Mouse (Mus musculus): ENCODE measurements around the gene 4833423E24Rik.

GRCm38 (mm10) chr2:85442546-85442945, 76.3 kb downstream of the 4833423E24Rik start:
- TF ChIP-seq POLR2A (IDR thresholded peaks at IDR 0.05; ENCODE audit: low read depth, low read length) (no peak), CTCF (IDR thresholded peaks at IDR 0.05; ENCODE audit: extremely low read depth, insufficient read length, insufficient replicate concordance, low read depth, low read length) (no peak)

Measured in small intestine, adult 2 months (tissue).